Mouse (Mus musculus): ENCODE measurements around the gene Gm20388.
A peak's percentile ranks its signal among the peaks of the same experiment; 100 is the strongest.

The Gm20388 gene

DNA sequence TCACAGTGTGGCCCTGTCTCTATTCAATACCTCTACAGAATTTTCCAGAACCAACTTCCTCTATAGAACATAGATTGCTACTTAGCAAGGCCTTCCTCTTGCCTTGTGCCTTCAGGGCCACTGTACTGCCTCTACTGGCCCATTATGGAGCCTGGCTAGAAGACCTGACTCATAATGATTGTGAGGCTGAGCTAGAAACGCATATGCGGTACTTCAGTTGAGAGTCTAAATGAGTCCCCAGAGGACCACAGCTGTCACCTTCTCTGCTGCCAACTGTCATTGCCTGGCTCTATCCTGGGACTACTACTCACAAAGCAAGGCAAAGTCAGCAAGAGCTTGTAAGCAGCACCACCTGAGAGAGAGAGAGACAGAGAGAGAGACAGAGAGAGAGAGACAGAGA is 4273.9 kb downstream of the Gm20388 start:
- no peak for DNase-seq (ENCODE audit: low read depth, low spot score)

DNA sequence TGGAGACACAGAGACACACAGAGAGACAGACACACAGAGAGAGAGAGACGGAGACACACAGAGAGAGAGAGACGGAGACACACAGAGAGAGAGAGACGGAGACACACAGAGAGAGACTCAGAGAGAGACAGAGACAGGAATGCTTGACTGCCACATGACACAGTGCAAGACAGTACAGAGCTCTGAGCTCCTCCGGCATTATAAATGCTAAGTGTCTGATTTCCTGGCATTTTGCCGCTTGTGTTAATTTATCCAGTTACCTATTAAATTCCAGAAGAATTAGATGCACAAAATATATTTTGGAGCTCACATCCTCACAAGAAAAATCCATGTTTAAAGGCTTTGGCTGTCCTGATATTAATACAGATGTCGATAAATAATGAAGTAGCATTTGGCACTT is 4274.4 kb downstream of the Gm20388 start:
- DNase-seq (ENCODE audit: low read depth, low spot score): no peak

DNA sequence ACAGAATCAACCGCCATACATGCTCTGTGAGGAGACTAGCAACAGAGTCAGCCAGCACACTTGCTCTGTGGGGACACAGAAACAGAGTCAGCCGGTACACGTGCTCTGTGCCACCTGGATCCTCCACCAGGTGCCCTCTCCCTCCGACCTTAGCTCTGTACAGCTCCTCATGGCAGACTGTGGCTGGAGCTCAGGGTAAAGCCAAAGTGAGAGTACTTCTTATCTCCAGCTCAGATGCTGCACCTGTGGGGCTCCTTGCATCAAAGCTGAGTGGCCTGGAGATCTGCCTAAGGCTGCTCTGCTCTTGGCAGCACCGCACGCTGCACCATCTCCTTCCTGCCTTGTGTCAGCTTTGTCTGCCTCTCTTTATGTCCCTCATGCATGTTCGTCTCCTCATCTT is 4279.7 kb downstream of the Gm20388 start:
- DNase-seq (ENCODE audit: low read depth, low spot score): no peak

DNA sequence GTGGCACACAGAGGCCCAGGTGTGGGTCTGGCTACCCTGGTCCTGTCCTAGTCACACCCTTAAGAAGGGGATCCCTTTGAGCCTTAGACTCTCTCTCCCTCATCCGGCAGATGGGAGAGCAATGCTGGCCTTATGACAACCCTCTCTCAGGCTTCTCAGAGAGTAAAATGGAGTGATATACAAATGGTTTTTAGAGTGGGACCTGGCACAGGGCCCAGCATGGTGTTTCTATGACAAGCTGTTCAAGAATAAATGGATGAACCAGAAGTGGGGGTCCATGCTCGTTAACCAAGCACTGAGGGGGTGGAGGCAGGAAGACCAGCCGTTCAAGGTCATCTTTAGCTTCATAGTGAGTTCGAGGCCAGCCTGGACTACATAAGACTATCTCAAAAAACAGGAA is 4281.6 kb downstream of the Gm20388 start:
- no peak for DNase-seq (ENCODE audit: low read depth, low spot score)

DNA sequence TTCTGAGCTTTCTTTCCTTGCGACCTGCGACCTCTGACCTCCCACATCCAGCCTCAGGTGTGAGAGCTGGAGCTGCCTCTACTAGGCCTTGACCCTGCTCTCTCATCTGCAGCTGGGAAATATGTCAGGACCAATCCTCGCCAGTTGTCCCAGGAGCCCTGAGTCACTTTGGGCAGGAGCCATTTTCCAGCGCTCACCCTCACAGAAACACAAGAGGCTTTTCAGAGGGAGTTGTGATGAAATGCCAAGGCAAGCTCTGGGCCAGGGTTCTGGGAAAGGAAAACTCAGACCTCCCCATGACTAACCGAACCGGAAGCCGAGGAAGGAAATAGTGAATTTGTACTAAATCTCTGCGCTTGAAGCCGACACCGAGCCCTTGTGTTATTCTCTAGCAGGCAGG is 4282.3 kb downstream of the Gm20388 start:
- DNase-seq (ENCODE audit: low read depth, low spot score): no peak

DNA sequence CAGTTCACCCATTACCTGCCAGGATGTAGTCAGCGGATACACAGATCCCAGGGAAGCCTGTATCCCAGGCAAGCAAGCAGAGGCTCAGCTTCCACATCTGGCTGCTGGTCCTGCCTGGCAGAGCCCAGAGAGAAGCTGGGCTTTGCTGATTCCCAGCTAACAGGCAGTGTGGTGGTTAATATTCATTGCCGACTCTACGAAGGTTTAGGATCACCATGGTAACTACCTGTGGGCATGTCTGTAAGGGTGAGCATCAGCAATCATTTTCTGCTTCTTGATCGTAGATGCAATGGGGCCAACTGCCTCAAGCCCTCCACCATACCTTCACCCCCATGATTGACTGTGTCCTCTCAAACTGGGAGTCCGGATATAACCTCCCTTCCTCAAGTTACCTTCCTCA is 4283.4 kb downstream of the Gm20388 start:
- DNase-seq (ENCODE audit: low read depth, low spot score): no peak

DNA sequence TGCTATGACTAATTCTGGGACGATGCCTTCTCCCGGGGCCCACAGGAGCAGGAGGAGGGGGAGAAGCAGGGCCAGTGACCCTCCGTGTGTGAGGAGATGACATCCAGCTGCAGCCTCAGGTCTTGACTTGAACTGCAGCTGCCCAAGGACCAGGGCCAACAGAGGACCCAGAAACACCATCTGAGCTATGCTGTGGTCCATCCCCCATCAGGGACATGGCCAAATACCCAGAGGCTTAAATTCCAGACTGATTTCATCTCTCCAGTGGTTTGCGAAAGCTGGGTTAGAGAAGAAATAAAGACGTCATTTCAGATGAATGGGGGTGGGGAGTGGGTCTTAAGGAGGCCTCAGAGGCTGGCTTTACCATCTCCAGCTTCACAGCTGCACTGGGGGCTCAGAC is 4285.6 kb downstream of the Gm20388 start:
- no peak for DNase-seq (ENCODE audit: low read depth, low spot score)

DNA sequence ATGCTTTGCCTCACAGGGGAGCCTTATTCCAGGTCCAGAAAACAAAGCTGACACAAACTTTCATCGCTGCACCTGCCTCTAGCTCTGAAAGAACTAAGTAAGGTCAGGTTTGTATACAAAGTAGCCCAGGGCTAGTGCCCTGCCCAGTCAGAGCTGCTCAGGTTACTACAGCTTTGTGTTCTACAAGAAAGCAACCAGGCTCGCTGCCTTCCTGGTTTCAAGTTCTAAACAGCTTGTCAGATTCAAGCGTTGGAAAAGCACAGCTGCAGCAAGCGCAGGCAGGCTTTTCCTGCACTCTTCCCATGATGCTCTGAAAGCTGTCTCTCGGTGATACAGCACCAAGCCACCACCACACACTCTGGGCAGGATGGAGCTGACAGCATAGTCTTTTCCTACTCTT is 4286.2 kb downstream of the Gm20388 start:
- DNase-seq (ENCODE audit: low read depth, low spot score): peak; percentile 39

DNA sequence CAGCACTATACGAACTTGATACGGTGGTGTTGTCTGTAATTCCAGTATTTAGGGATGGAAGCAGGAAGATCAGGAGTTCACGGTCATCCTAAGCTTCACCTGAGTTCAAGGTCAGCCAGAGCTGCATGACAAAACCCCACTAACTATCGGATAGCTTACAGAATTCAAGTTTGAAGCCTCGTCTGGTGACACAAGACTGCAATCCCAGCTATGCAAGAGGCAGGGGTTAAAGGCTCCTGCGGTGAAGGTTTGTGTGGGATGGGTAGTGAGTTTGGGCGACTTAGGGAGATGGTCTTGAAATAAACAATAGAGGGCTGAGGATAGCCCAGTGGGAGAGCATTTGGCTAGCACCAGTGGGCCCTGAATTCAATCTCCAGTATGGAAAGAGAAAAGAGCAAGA is 4287.6 kb downstream of the Gm20388 start:
- DNase-seq (ENCODE audit: low read depth, low spot score): peak; percentile 93

DNA sequence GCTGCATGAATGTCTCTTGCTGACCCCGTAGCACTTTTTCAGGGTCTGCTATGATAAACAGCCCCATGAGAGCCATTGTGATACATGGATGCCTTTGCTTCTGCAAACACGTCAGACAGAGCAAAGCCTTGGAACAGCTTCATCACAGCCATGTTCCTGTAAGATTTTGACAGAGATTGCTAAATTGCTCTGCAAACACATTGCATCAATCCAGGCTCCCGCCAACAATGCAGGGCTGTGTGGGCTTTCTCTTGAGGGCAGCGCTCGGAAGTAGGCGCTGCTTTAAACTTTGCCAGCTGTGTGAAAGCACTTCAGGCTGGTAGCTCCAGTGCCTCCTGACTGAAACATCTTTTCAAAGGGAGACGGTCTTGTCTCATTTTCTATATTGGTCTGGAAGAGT is 4289.8 kb downstream of the Gm20388 start:
- no peak for DNase-seq (ENCODE audit: low read depth, low spot score)

DNA sequence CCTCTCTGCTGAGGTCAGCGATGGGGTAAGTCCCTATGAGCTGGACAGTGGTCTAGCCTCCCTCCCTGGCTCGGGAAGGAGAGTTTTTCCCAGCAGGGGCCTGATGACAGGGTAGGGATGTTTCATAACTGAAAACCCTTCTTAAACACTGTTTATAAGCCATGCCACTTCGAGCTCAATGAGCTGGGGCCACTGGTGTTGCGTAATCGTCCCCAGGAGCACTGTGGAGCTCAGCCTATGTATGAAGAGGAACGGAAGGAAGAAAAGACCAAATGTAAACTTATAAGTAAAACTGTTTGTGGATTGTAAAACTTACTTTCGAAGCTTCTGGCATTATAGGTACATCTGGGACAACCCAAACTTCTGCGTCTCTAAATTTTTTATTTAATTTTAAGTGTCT is 4291.1 kb downstream of the Gm20388 start:
- no peak for DNase-seq (ENCODE audit: low read depth, low spot score)

DNA sequence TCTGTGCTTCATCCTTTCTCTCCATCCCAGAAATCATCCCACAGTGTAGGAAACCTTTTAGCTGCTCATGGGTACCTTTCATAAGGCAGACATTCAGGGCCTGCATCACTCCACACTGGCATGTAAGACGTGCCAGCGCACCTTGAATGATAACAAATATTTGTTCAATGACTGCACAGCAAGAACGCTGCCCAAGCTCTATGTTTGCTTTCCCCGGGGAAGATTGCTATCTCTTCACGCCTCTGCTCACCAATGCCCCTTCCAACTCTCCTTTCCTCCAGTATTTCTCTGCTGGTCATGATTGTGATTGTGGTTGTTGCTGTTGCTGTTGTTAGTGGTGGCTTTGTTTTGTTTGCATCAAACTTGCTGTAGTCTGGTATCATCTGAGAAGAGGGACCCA is 4292.3 kb downstream of the Gm20388 start:
- no peak for DNase-seq (ENCODE audit: low read depth, low spot score)

DNA sequence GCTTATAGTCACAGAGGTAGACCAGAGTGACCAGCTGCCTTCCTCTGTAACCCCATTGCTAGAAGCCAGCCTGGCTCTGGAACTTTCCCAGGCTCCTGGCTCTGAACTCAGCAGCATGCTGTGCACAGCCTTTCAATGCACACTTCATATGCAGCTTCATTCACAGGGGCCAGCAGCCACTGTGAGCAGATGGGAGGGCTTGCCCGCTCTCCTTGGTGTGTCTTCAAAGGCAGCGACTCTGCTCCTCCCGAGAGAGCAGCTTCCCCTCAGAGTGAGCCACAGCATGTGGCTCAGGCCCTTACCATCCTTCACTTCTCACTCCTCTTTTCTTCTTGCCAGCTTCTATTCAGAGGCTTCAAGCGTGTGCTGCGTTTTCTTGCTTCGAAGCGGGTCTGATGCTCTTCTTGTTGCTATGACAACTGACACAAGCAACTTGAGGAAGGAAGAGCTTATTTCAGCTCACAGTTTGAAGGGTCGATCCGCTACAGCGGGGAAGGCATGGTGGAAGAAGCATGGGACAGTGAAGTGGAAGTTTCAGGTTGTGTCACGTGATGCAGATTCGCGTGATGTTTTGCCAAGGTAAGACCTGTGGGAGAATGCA is 4293.5 kb downstream of the Gm20388 start:
- no peak for DNase-seq (ENCODE audit: low read depth, low spot score)

DNA sequence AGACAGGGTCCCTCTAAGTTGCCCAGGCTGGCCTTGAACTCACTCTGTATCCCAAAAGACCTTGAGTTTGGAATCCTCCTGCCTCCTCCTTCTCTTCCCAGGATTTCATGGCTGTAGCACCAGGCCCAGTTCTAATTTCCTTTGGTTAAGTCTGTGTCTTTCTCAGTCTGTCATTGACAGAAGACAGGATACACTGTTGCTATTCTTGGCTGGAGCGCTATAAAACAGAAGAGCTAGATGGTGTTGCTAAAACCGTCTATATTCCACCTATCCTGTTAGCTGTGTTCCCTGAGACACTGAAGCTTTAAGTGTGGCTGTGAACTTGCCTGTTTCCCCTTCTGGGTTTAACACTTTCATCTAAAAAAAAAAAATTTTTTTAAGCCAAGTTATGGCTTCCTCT is 4301.5 kb downstream of the Gm20388 start:
- DNase-seq (ENCODE audit: low read depth, low spot score): no peak

DNA sequence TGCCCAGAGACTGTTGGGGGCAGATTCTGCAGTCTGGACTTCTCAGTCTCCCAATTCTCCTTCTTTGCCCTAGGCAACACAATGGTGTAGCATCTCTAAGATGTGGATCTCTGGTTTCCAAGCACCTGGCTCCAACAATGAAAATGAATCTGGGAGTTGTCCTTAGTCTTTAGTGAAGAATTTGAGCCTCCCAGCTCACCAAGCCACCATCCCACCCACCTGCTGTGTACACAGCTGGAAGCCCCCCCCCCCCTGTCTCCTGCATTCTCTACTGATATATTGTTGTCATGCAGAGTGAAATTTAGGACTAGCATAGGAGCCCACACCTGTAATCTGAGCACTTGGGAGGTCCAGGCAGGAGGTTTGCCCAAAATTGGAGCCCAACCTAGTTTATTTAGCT is 4306.3 kb downstream of the Gm20388 start:
- peak; percentile 94 for DNase-seq (ENCODE audit: low read depth, low spot score)

DNA sequence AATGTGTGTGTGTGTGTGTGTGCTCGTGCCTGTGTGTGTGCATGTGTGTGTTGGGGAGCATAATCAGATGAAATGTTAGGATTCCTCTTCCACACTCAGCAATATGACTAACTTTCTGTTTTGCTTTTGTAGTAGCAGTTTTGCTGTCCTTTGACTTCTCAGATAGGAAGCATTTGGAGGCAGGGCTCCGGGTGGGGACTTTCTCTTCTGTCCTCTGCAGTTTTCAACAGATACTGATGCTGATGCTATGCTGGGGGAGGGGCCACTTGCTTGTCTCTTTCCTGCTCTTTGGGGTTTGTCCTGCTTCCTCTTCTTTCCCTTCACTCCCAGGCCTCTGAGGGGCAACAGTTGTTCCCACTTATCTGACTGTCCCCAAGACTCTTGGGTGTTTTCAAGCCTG is 4319.2 kb downstream of the Gm20388 start:
- no peak for DNase-seq (ENCODE audit: low read depth, low spot score)

DNA sequence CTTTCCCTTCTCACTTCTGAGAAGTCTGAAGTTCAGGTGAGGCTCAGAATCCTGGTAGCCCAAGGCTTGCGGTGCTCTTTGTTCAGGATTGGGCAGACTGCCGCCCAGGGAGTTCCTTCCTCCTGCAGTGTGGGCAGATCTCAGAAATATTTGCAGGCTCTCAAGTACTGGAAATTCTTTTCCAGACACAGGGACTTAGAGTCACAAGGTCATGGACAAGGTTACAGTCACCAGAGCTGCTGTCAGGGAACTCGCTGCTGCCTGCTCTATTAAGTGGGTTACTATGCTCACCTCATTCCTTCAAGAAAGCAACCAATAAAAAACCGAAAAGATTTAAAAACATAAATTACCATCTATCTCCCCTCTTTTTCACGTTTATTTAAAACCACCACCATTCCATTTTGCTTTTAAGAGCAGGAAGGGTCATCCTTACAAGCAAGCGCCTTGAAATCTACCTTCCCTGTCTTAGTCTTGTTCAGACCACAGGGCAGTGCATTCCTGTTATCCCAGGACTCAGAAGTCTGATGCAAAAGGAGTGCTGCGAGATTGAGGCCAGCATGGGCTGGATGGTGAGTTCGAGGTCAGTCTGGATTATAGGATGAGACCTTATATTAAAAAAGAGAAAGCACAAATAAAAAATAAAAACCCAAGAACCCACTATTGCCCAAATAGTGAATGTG is 4320.0 kb downstream of the Gm20388 start:
- DNase-seq (ENCODE audit: low read depth, low spot score): peak; percentile 48

DNA sequence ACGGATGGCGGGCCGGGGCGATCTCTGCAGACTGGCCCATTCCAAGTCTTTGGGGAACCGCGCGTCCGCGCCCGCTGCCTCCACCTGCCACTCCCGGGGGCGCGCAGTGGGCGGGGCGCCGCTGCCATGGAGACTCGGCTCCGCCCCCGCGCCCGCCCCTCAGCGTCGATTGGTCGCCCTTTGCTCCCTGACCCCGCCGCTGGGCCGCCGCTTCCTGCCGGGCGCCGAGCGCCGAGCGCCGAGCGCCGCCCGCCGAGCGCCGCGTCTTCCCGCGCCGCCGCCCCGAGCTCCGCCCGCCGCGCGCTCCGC is 4320.5 kb downstream of the Gm20388 start, which contains the start of gene Galnt2:
Gene Galnt2, plus strand, starts transcription at position 216 of the 309 bp plus-strand sequence.
- DNase-seq (ENCODE audit: low read depth, low spot score): peak; percentile 84

DNA sequence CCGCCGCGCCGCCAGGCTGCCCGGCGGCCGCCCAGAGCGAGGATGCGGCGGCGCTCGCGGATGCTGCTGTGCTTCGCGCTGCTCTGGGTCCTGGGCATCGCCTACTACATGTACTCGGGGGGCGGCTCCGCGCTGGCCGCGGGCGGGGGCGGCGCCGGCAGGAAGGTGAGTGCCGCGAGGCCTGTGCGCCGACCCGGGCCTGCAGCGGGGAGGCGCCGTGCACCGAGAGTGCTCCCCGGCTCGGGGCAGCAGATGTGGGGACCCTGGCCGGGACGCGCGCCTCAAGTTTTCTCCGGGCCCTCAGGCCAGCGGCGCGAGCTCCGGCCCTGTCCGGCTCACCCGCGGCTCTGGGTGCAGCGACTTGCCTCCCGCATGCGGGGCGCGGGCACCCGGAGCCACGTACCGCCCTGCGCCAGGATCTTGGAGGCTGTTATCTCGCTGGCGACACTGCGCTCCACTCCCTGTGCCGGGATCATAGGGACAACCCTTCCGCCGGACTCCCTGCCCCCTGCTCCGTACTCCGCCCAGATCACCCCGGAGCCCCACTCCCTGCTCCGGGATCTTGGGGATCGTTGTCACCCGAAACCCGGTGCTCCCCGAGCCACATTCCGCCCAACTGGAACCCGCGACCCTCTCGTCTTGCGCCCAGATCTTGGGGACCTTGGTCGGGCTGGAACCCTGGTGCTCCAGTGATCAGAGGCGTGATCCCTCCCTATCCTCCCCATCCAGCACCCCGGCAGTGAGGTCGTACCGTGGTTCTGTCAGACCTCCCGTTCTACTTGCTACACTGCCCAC is 4321.0 kb downstream of the Gm20388 start:
- DNase-seq (ENCODE audit: low read depth, low spot score): peak; percentile 65

DNA sequence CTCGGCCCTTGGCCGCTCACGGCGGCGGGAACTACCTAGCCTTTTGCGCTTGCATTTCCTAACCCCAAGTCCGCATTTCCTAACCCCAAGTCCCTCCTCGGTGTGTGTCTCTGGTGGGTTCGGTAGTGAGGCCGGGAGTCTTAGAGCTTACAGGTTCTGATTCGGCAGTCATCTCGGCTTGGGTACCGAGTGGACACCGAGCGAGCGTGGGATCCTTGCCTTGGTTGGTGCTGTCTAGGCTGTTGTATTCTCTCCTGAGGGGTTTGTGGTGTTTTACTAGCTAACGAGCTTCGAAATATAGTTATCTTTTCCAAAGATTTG is 4321.6 kb downstream of the Gm20388 start:
- peak; percentile 29 for DNase-seq (ENCODE audit: low read depth, low spot score)

DNA sequence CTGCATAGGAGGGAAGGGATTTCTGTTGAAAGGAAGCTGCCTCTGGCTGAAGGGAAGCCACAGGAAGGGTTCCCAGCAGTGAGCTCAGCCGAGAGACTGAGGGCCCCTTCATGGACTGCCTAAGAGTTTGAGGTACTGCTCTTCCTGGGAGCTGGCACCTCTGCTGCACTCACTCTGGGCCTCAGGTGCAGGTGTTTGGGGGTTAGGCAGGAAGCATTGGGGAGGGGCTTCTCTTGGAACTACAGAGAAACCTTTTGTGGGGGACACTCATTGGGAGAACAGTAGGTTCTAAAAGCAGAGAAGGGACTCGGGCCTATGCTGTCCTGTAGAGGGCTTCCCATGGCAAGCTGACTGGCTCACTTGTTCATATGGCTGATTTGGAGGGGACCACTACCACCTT is 4323.9 kb downstream of the Gm20388 start:
- DNase-seq (ENCODE audit: low read depth, low spot score): no peak

DNA sequence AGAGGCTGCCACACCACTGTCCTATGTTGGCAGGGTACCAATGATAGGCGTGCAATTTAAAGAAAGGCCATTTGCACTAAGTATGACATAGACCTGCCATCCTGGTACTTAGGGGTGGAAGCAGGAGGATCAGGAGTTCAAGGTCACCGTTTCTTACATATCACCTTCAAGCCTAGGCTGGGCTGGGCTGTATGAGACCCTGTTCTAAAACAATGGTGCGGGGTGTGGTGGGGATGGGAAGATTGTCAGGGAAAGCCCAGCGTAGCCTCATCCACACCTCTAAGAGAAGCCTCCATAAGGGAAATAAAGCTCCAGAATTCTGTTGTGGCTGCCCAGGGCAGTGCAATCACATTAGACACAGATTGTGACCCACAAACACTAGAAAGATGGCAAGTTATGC is 4324.9 kb downstream of the Gm20388 start:
- DNase-seq (ENCODE audit: low read depth, low spot score): peak; percentile 95

DNA sequence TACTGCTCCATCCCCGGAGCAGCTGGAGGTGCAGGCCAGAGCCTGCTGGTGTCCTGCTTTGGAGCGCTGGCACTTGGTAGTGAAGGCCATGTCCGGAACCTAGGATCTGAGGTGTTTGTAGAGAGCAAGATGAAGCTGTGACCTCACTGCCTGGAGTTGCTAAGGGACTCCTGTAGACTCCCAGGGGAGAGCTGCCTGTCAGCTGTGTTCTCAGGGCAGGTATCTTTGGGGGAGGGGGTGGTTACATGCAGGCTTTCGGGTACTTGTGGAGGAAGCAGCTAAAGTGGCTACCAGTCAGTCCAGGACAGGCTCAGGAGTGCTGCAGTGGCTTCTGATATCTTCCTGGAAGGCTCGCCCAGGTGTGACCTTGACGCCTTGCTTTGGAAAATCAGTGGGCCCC is 4328.7 kb downstream of the Gm20388 start:
- DNase-seq (ENCODE audit: low read depth, low spot score): peak; percentile 45

Measured in ES-CJ7 (cell line).